Mouse (Mus musculus) adrenal gland, postnatal 4 days (tissue): Measurements from ENCODE around the gene Inafm2. TPM values are rescaled to one million over a fixed set of nuclear protein-coding genes. Genes with fewer than 3 reads are reported as not detected.
A peak's percentile ranks its signal among the peaks of the same experiment; 100 is the strongest.

Experiments
- DNase-seq, 2 experiments: peaks; one replicate each; pipeline ENCODE4 v3.0.0; 2021 to 2022; ENCODE audit warnings: low spot score in 2 of 2, mixed read lengths in 2 of 2
- total RNA-seq, 2 experiments: library from RNA; stranded (reverse); gene quantifications; 2 replicates each; pipeline ENCODE4 v1.2.3; 2021

Gene Inafm2
- total RNA-seq, 2 experiments from 2014 or later, result 27.8 to 30.8 TPM

- DNase-seq, result no peak
Observed at GRCm38 (mm10) chr2:118723693-118724486, 21.7 kb upstream of the Inafm2 start.

GRCm38 (mm10) chr2:118725511-118725910 lies 20.0 kb upstream of the Inafm2 start:
- DNase-seq, result no peak

GRCm38 (mm10) chr2:118726873-118727272 lies 18.7 kb upstream of the Inafm2 start:
- no peak for DNase-seq

GRCm38 (mm10) chr2:118727911-118728310 lies 17.6 kb upstream of the Inafm2 start:
- DNase-seq, result no peak

GRCm38 (mm10) chr2:118728337-118728736 lies 17.2 kb upstream of the Inafm2 start, which contains the start of gene Plcb2:
Gene Plcb2 (minus strand): TSS chr2:118728438.
- DNase-seq, result no peak

- no peak for DNase-seq
Observed at GRCm38 (mm10) chr2:118729194-118729593, 16.4 kb upstream of the Inafm2 start.

GRCm38 (mm10) chr2:118729816-118730621 lies 15.5 kb upstream of the Inafm2 start:
- DNase-seq, result no peak

GRCm38 (mm10) chr2:118730622-118730915 lies 15.0 kb upstream of the Inafm2 start:
- peak; percentile 70 to 71 for DNase-seq

GRCm38 (mm10) chr2:118731981-118732380 lies 13.6 kb upstream of the Inafm2 start:
- no peak for DNase-seq

- DNase-seq, result no peak
Observed at GRCm38 (mm10) chr2:118733341-118733740, 12.2 kb upstream of the Inafm2 start.

GRCm38 (mm10) chr2:118740341-118740740 lies 5.2 kb upstream of the Inafm2 start:
- DNase-seq, result no peak

- no peak for DNase-seq
Observed at GRCm38 (mm10) chr2:118741183-118741582, 4.4 kb upstream of the Inafm2 start.

GRCm38 (mm10) chr2:118743261-118743943 lies 2.2 kb upstream of the Inafm2 start:
- DNase-seq, result no peak

- DNase-seq, result no peak
Observed at GRCm38 (mm10) chr2:118744621-118745020, 937 bp upstream of the Inafm2 start.

- no peak for DNase-seq
Observed at GRCm38 (mm10) chr2:118745915-118746901, 650 bp downstream of the Inafm2 start.

GRCm38 (mm10) chr2:118747301-118747960 lies 1.9 kb downstream of the Inafm2 start:
- no peak for DNase-seq

GRCm38 (mm10) chr2:118749341-118749884 lies 3.9 kb downstream of the Inafm2 start:
- DNase-seq, result no peak

GRCm38 (mm10) chr2:118750476-118750875 lies 4.9 kb downstream of the Inafm2 start:
- no peak for DNase-seq

- DNase-seq, result no peak
Observed at GRCm38 (mm10) chr2:118751896-118752791, 6.6 kb downstream of the Inafm2 start.
